Mouse (Mus musculus): ENCODE results near the gene H2al1a.
"Not testable (repeated sequence)": the region's sequence is repeated elsewhere in the genome, so short reads cannot be mapped to it uniquely, and the experiment has no call there.

DNA sequence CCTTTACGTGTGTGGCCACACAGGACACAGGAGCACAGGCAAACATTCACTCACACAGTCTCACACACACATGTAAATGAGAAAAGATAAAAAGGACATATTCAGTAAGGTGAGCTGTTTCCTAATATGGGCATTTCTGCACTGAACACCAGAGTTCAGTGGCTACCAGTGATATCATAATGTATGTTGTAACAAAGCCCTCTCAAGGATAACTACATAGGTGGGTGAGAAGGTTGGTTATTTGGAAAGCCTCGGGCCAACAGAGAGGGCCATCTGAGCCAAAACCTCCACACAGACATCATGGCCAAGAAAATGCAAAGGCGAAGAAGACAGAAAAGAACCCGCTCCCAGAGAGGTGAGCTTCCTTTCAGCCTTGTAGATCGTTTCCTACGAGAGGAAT, 6.3 kb downstream of the H2al1a start, which contains the start of gene H2al1c:
- not testable (repeated sequence) for TF ChIP-seq CTCF (IDR thresholded peaks at IDR 0.05; ENCODE audit: extremely low read depth, insufficient read depth, insufficient read length, insufficient replicate concordance); POLR2A (IDR thresholded peaks at IDR 0.05; ENCODE audit: low read depth, low read length)

Data from spleen, adult 2 months (tissue).